Mouse (Mus musculus) kidney, embryonic 16.5 days (tissue): ENCODE measurements at regions not wholly inside any gene's neighbourhood (a gene's known extent, or its start where the extent isn't known, plus 50 kb on each side); places are given as distances from the start of the nearest gene placed in this dataset.

Experiments
- ATAC-seq: fragments of 200-750 bp; cut with Nextera tagmentation; 2 replicates; pipeline ENCODE4 v1.8.0; 2017; ENCODE audit warnings: moderate TSS enrichment; ENCODE audit not compliant: low FRiP score, low TSS enrichment
- H3K27ac ChIP-seq: fragments of 300-500 bp; sonication (generic); 2 replicates; pipeline ENCODE4 v1.5.1; 2014; ENCODE audit warnings: low read length
- H3K27me3 ChIP-seq: fragments of 300-500 bp; sonication (generic); 2 replicates; pipeline ENCODE4 v1.6.1; 2014; ENCODE audit warnings: low read length, control low read depth, mixed read lengths; ENCODE audit not compliant: insufficient read depth
- H3K36me3 ChIP-seq: fragments of 300-500 bp; sonication (generic); 2 replicates; pipeline ENCODE4 v1.6.1; 2014; ENCODE audit warnings: low read length, control low read depth, mixed read lengths; ENCODE audit not compliant: insufficient read depth
- H3K4me1 ChIP-seq: fragments of 300-500 bp; sonication (generic); 2 replicates; pipeline ENCODE4 v1.6.1; 2014; ENCODE audit warnings: low read length, control low read depth, mixed read lengths; ENCODE audit not compliant: insufficient read depth
- H3K4me2 ChIP-seq: fragments of 300-500 bp; sonication (generic); replicated peaks from 2 replicates; pipeline ENCODE4 v1.6.1; 2014; ENCODE audit warnings: low read depth, low read length
- H3K4me3 ChIP-seq: fragments of 300-500 bp; sonication (generic); 2 replicates; pipeline ENCODE4 v1.5.1; 2014; ENCODE audit warnings: mild to moderate bottlenecking, low read length
- H3K9ac ChIP-seq: fragments of 300-500 bp; sonication (generic); replicated peaks from 2 replicates; pipeline ENCODE4 v1.6.1; 2014; ENCODE audit warnings: low read length
- H3K9me3 ChIP-seq: fragments of 300-500 bp; sonication (generic); 2 replicates; pipeline ENCODE4 v1.6.1; 2016; ENCODE audit warnings: low read length, control low read depth
- WGBS: fragments of 180-500 bp; shearing (Covaris S2); extraction: QIAGEN DNeasy Blood & Tissue Kit; methylation state at CpG from one replicate; pipeline ENCODE4 v1.1.7; 2014; 5-methylcytosine and 5-hydroxymethylcytosine counted together

GRCm38 (mm10) chr9:85439664-85440063 is 112.5 kb upstream of the Tent5a start:
- no peak overlapping the region for H3K27ac ChIP-seq
- H3K27me3 ChIP-seq = no peaks in the 10 kb centered on the region
- H3K36me3 ChIP-seq = no peaks in the 10 kb centered on the region
- WGBS = 40% methylated on average over 1 of the region's 1 CpGs
- H3K9ac ChIP-seq = no peak overlapping the region
- no peaks in the 10 kb centered on the region for H3K9me3 ChIP-seq
- no peak overlapping the region for H3K4me2 ChIP-seq
- H3K4me1 ChIP-seq = no peaks in the 10 kb centered on the region
- ATAC-seq = no peak
- H3K4me3 ChIP-seq = no peak overlapping the region

- Histone ChIP-seq H3K4me2 (no peak overlapping the region), H3K4me3 (no peak overlapping the region), H3K27ac (no peak overlapping the region), H3K9ac (no peak overlapping the region), H3K27me3 (no peaks in the 10 kb centered on the region), H3K9me3 (no peaks in the 10 kb centered on the region), H3K4me1 (no peaks in the 10 kb centered on the region), H3K36me3 (no peaks in the 10 kb centered on the region)
- no peak for ATAC-seq
- 62% methylated on average over 2 of the region's 2 CpGs for WGBS
These were observed 105.1 kb upstream of the Tent5a start for GRCm38 (mm10) chr9:85432220-85432619.

DNA sequence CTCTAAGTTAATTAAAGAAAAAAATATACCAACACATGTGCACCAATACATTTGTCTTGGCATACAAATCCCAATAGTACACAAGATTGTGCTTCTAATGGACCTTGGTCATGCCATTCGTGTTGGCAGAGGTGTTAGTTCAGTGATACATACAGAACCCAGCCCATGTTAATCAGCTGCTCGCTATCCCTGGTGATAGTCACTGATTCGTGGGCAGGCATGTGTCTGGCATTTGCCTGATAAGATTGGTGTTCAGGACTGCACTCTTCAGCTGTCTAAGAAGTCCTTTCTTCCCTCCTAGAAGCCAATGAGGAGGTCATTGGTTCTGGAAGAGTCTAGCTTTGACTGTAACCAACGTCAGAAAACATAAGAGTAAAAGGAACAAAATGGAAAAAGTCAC is 99.7 kb upstream of the Tent5a start:
- Histone ChIP-seq H3K9me3 (no peaks in the 10 kb centered on the region), H3K4me3 (no peak overlapping the region), H3K9ac (no peak overlapping the region), H3K36me3 (no peaks in the 10 kb centered on the region), H3K4me1 (no peaks in the 10 kb centered on the region), H3K27ac (no peak overlapping the region), H3K27me3 (no peaks in the 10 kb centered on the region), H3K4me2 (no peak overlapping the region)
- 81% methylated on average over 4 of the region's 4 CpGs for WGBS
- ATAC-seq = no peak

DNA sequence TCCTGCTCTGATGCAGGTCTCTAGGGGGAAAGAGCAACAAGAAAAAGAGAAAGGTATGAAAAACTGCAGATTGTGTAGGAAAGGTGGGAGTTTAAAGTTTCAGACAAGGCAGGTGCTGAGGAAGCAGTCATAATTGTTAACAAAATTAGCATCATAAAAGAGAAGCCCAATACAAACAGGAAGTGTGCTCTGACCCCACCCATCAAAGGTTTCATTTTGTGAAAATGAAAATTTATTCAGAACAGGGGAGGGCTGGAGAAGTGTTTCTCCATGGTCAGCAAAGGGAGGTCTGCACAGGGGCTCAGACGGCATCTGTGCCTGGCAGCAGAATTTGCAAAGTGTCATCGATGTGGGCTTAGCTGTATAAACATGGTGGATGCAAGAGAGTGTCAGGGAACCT is 96.8 kb upstream of the Tent5a start:
- no peaks in the 10 kb centered on the region for H3K4me1 ChIP-seq
- 73% methylated on average over 2 of the region's 2 CpGs for WGBS
- H3K36me3 ChIP-seq = no peaks in the 10 kb centered on the region
- no peak overlapping the region for H3K27ac ChIP-seq
- H3K4me2 ChIP-seq = no peak overlapping the region
- no peaks in the 10 kb centered on the region for H3K27me3 ChIP-seq
- no peaks in the 10 kb centered on the region for H3K9me3 ChIP-seq
- no peak overlapping the region for H3K4me3 ChIP-seq
- no peak for ATAC-seq
- no peak overlapping the region for H3K9ac ChIP-seq

DNA sequence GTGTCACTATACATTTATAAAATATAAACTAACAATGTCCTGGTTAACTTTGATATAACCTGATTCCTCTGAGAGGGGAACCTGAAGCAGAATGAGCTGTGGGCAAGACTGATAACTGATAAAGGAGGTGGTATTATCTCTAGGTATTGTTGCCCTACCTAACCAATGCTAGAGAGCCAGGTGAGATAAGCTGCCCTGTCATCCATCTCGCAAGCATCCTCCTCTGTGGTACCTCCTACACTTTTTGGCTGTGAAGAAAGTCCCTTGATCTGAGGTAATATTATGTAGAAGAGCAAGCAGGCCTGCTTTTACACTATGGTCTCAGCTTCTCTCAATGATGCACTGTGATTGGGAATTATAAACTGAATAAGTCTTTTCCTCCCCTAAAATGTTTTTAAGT is 87.2 kb upstream of the Tent5a start:
- no peak overlapping the region for H3K27ac ChIP-seq
- no peak for ATAC-seq
- no peak overlapping the region for H3K4me2 ChIP-seq
- 66% methylated on average over 1 of the region's 1 CpGs for WGBS
- H3K4me3 ChIP-seq = no peak overlapping the region
- no peaks in the 10 kb centered on the region for H3K9me3 ChIP-seq
- H3K27me3 ChIP-seq = no peaks in the 10 kb centered on the region
- H3K9ac ChIP-seq = no peak overlapping the region
- no peaks in the 10 kb centered on the region for H3K36me3 ChIP-seq
- H3K4me1 ChIP-seq = 0 out of 2 replicates have a peak, but pooled peaks cover 7% of the 10 kb centered on the region

- Histone ChIP-seq H3K4me3 (no peak overlapping the region), H3K9me3 (no peaks in the 10 kb centered on the region), H3K27me3 (no peaks in the 10 kb centered on the region), H3K9ac (no peak overlapping the region), H3K4me1 (0 out of 2 replicates have a peak, but pooled peaks cover 7% of the 10 kb centered on the region), H3K4me2 (no peak overlapping the region), H3K36me3 (no peaks in the 10 kb centered on the region), H3K27ac (no peak overlapping the region)
- 12% methylated on average over 1 of the region's 1 CpGs for WGBS
- peak; percentile 57; the same call in 1 of the 2 replicates for ATAC-seq
These were observed 86.7 kb upstream of the Tent5a start for GRCm38 (mm10) chr9:85413813-85414212.

DNA sequence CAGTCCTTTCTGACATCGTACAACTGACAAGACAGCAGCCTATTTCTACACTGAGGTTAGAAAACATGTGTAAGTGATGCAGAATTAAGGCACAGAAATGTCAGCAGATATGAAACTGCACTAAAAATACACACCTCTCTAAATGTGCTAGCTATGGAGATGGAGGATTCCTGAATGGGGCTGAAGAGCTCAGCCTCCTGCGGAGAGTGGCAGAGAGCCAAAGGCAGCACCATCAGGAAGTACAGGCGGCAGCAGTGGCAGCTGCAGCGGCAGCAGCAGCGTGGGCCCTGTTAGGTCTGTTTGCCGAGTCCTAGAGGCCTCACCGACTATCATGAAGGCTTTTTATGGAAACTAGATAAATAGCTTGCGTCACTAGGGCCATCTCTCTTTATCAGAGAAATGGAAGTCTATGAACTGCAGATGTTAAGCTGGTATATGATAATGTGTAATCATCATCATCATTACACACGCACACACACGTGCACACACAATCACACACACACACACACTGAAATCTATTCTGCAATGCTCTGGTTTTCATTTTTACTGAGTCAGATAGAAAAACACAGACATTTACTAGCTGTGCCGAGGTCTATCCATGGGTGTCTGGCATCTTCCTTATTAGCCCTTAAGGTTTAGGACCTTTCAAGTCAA is 83.6 kb upstream of the Tent5a start:
- H3K36me3 ChIP-seq = no peaks in the 10 kb centered on the region
- 51% methylated on average over 11 of the region's 11 CpGs for WGBS
- H3K4me2 ChIP-seq = no peak overlapping the region
- ATAC-seq = no peak
- H3K9ac ChIP-seq = no peak overlapping the region
- H3K9me3 ChIP-seq = no peaks in the 10 kb centered on the region
- H3K4me3 ChIP-seq = no peak overlapping the region
- H3K27me3 ChIP-seq = no peaks in the 10 kb centered on the region
- no peak overlapping the region for H3K27ac ChIP-seq
- 0 out of 2 replicates have a peak, but pooled peaks cover 17% of the 10 kb centered on the region for H3K4me1 ChIP-seq

- Histone ChIP-seq H3K27me3 (no peaks in the 10 kb centered on the region), H3K4me3 (no peak overlapping the region), H3K9me3 (no peaks in the 10 kb centered on the region), H3K4me1 (0 out of 2 replicates have a peak, but pooled peaks cover 17% of the 10 kb centered on the region), H3K4me2 (no peak overlapping the region), H3K9ac (no peak overlapping the region), H3K36me3 (no peaks in the 10 kb centered on the region), H3K27ac (no peak overlapping the region)
- ATAC-seq = no peak
- WGBS = 73% methylated on average over 4 of the region's 4 CpGs
These were observed 82.9 kb upstream of the Tent5a start for GRCm38 (mm10) chr9:85409974-85410506.

DNA sequence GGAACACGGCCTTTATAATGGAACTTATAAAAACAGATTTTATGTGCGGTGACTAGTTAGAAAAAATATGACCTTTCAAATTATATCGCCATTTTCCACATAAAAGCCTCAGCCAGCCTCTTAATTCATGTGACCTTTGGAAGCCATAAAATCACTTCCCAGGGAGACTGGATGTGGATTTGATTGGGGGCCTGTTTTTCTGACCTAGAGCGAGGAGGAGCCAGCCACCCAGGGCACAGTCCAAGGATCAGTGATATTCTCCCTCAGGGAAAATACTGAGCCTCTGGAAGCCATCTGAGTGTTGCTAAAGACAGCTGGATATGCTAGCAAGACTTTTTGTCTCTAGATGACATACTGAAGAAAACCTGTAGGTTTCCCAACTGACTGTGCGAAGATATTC is 81.3 kb upstream of the Tent5a start:
- H3K9me3 ChIP-seq = no peaks in the 10 kb centered on the region
- no peak overlapping the region for H3K4me2 ChIP-seq
- H3K9ac ChIP-seq = no peak overlapping the region
- ATAC-seq = peak; percentile 93
- WGBS = 21% methylated on average over 5 of the region's 5 CpGs
- H3K27me3 ChIP-seq = no peaks in the 10 kb centered on the region
- H3K4me1 ChIP-seq = 0 out of 2 replicates have a peak, but pooled peaks cover 17% of the 10 kb centered on the region
- no peaks in the 10 kb centered on the region for H3K36me3 ChIP-seq
- no peak overlapping the region for H3K4me3 ChIP-seq
- H3K27ac ChIP-seq = no peak overlapping the region

GRCm38 (mm10) chr9:85407592-85407991 is 80.4 kb upstream of the Tent5a start:
- Histone ChIP-seq H3K27me3 (no peaks in the 10 kb centered on the region), H3K4me3 (no peak overlapping the region), H3K36me3 (no peaks in the 10 kb centered on the region), H3K9me3 (no peaks in the 10 kb centered on the region), H3K27ac (no peak overlapping the region), H3K4me2 (no peak overlapping the region), H3K4me1 (0 out of 2 replicates have a peak, but pooled peaks cover 17% of the 10 kb centered on the region), H3K9ac (no peak overlapping the region)
- no peak for ATAC-seq
- 95% methylated on average over 1 of the region's 1 CpGs for WGBS
